Mouse (Mus musculus): ENCODE measurements around the gene Ccdc85b. TPM values are rescaled to one million over a fixed set of nuclear protein-coding genes. Genes with fewer than 3 reads are reported as not detected.
A peak's percentile ranks its signal among the peaks of the same experiment; 100 is the strongest.

Gene Ccdc85b
- total RNA-seq, 2 experiments from 2014 or later, result 4.5 to 6.6 TPM

DNA sequence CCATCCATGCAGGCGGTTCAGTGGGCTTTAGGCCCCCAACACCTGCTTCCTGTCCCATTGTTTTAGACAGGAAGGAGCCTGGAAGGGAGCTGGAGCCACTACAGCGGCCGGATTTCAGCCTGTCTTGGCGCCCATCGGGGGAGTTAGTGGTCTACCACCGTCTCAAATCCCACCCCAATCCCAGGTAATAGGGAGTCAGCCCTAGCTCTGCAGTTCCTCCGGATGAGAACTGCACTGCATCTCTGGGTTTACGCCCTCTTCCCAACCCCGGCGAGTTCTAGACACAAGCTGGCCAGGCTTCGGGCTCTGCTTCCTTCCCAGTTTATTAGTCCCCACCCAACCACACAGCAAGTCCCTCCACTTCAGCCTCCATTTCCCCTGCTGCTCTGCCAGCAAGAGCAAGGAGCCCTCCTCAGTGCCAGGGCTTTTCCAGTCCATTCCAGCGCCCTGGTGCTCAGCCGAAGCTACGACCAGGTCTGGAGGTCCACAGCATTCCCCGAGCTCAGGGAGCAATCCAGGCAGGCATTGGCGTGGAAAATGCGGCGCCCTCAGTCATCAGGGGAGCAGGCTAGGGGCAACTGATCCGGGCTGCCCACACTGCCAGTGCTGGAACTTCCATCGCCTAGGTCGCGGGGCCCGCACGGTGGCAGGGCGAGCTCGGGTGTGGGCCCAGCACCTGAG, 1.3 kb downstream of the Ccdc85b start:
- DNase-seq, result no peak

DNA sequence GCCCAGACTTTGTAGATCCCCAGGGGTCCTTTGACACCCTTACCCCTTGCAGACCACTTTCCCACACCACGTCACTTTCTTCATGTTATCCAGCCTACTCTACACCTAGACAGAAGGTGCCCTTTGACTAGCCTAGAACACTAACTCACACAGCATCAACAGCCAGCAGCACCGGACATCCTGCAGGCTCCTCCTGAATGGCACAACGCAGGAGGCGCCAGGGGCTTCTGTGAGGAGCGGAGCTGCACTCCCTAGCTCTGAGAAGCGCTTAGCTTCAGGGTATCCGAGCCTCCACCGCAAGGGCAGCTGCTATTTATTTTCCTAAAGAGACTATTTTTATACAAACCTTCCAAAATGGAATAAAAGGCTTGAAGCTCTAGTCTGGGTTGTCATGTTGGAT, 2.1 kb downstream of the Ccdc85b start:
- DNase-seq, result no peak

DNA sequence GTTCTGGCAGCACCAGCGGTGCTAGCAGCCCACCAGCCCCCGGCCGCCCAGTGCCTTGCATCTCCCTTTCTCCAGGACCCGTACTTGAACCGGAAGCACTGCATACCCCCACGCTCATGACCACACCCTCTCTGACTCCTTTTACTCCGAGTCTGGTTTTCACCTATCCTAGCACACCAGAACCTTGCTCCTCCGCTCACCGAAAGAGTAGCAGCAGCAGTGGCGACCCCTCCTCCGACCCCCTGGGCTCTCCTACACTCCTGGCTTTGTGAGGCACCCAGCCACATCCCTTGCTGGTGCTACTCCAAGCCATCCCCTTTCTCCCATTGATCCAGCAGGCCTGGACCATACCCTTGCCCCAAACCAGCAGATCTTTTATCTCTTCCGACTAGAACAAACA, 2.7 kb downstream of the Ccdc85b start:
- DNase-seq, result no peak

DNA sequence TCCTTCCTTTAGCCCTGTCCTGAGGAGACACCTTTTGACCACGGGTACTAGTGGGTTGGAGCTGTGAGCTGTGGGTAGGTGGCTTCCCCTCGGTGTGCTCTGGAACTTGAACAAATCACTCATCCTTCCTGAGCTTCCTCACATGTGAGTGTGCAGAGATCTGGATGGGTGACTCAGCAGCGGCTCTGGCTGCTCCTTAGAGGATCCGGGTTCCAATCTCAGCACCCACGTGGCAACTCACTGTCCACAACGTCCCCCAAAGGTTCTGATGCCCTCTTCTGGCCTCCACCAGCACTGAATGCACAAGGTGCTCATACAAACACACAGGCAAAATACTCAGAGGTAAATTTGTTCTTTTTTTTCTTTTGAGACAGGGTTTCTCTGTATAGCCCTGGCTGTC, 5.9 kb downstream of the Ccdc85b start:
- DNase-seq, result no peak

DNA sequence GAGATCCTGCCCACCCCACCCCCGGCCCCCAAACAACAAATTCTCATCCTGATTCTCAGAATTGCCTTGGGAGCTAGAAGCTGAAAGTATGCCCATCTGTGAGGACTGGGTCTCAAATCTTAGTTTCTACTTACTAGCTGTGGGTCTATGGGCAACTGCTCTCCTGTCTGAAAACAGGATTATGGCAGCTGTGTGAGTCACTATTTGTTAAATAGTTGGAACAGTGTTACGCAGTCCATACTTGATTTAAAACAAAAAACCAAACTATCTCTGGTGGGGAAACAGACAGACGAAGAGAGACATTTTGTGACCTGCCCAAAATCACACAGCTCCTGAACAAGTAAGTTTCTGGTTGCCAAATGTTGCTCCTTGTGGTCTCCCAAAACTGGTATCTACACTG, 8.0 kb downstream of the Ccdc85b start:
- DNase-seq, result no peak

DNA sequence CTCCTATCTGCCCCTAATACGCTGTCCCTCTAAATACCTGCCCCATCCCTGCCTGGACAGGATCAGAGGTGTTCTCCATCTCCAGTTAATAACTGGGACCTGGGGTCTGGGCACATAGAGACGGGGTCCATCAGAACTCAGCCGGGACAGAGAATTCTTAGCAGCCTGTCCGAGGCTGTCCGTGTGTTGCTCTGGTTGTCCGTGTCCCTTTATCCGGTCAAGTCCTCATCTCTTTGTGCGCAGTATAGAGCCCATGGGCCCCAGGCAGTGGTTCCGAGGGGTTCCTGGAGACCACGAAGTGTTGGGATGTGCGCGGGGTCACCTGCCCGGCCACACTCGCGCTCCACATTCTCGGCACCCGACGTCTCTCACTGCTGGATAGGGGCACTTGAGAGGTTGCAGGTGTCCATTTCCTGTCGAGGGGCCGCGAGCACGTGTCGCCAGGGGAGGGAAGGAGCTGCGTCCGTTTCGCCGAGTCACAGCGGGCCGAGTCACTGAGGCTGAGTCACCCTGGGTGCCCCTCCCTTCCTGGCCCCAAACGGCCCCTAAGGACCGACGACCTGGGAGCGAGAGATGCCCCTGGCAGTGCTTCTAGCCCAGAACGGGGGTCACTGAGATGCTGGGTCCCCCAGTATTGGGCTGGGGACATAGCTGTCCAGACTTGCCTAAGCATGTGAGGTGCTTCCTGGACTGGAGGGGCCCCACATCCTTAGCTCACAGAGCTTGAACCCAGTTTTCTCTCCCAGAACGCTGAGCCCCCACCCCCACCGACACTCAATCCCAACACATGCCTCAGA, 9.1 kb downstream of the Ccdc85b start:
- no peak for DNase-seq

DNA sequence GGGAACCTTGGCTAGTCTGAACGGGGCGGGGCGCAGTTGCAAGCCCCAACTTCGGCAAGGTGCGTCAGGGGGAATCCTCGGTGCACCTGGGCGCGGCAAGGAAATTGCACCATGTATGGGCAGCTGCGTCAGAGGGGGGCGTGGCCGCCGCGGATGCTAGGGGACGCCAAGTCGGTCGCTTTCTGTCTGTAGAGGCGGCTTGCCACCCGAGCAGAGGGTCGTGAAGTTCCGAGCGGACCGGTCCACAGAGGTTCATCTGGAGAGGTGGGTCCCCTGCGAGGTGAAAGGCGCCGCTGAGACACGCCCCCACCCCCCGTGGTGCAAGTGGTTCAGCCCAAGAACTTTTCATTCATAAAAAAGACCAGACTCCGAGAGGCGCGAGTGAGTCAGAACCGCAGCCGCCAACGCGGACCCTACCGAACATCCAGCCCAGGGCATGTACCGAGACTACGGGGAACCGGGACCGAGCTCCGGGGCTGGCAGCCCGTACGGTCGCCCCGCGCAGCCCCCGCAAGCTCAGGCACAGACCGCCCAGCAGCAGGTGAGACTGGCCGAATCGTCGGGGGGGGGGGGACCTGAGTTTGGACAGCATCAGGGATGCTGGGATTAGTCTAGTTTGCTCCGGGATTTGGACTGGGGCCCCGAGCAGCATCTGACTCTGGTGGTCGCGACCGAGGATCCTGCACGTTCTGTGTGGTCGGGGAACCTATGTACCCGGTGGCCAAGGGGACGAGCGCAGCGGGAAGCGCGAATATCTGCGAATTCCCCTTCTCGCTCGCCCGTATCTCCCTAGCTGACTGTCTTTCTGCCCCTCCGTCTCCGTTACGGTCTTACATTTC, 10.0 kb downstream of the Ccdc85b start, which contains the start of gene Fosl1:
Fosl1 (plus strand) TSS at position 33 of the 839 bp plus-strand sequence.
- DNase-seq, result peak; percentile 51

DNA sequence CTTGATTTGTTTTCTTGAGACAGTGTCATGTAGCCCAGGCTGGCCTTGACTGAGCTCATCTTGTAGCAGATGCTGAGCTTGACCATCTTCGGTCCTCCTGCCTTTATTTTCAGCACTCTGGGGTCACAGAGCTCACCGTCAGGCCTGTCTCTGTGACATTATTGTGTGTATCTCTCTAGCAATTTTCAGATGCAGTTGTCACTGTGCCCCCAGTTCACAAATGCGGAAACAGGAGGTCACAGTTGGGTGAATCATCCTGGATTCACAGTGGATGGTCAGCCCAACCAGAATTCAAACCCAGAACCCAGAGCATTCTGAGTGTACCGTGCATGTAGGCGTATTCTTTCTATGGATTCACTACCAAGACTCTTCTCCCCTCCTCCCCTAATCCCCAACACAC, 11.9 kb downstream of the Ccdc85b start:
- no peak for DNase-seq

DNA sequence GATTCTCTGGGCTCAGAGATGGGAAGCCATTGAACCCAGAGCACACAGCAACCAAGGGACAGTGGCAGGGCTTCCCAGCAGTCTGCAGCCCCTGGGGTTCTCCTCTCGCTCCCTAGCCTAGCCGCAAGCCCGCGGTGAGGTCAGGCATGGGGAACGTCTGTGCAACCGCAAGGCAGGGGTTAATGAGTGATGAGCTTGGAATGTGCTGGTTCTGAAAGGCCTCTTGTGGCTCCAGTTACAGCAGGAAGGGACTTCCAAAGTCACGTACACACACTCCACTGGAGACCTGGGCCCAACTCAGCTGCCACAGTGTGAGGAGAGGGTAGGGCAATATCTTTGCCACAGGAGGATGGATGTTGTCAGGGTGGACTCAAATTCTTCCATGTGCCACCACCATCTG, 12.7 kb downstream of the Ccdc85b start:
- DNase-seq, result no peak

DNA sequence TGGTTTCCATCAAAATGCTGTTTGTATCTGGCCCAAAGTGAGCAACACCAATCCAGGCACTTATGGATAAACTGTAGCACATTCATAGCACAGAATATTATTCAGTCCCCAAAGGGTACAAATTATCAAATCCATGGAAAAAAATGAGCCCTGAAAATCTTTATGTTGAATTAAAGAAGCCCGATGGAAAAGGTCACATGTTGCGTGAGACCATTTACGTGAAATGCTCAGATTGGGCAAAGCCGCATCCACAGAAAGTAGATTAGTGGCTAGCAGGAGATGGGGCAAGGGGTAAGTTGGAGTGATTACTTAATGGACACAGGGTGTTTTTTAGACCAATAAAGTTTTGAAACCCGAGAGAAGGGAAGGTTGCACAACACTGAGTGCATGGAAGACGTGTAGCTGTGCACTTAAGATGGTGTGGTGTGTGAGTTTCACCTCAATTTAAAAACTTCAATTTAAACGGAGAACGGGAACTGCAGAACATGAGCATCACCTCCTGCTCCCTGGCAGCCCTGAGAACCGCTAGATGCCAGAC, 13.3 kb downstream of the Ccdc85b start:
- no peak for DNase-seq

DNA sequence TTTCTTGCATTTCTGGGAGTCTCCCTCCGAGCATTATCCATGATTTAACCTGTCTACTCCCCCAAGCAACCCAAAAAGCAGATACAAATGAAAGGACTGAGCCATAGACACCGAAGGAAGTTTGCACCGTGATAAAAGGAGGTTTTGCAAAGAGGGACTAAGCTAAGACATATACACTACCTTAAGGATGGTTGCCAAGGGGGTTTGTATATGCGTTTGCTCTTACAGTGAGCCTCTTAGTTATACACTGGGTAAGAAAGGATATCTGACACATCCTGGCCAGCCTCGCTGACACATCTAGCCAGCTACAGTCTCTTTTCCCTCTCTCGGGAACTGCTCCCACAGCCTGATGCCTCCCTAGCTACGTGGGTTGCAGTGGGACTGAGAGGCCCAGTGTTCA, 23.7 kb downstream of the Ccdc85b start:
- DNase-seq, result no peak

DNA sequence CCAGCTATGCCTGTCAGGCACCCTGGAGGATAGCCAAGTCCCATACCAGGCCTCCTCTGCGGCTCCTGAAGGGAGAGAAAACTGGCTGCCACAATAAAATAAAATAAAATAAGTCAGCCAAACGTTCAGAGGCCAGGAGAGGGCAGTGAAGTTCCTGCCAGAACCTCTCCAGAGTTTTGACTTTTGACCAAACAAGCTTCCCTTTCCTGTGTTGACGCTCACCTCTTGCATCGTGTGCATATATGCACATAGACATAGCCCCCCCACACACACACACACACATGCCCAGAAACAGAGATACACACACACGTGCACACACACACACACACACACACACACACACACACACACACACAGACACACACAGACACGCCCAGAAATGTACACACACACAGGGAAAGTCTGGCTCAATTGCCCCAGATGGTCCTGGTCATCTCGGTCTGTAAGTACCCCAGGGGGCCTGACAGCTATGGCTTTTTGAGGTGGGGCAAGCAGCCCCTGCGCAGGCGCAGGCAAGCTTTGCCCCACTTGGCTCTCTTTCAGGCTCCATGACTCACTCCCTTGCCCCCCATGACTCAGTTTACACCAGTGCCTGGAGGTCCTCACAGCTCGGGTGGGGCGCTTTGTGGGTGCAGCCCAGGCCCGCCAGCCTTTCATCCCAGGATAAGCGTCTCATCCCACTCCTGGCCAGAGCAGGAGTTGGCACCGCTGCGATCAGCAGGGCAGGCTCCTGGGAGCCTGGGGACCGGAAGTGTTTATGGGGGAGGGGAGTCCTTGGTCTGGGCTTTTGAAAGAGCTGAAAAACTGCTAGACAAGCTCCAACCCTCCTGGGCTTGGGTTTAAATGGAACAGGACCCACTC, 24.5 kb downstream of the Ccdc85b start:
- peak; percentile 60 for DNase-seq

DNA sequence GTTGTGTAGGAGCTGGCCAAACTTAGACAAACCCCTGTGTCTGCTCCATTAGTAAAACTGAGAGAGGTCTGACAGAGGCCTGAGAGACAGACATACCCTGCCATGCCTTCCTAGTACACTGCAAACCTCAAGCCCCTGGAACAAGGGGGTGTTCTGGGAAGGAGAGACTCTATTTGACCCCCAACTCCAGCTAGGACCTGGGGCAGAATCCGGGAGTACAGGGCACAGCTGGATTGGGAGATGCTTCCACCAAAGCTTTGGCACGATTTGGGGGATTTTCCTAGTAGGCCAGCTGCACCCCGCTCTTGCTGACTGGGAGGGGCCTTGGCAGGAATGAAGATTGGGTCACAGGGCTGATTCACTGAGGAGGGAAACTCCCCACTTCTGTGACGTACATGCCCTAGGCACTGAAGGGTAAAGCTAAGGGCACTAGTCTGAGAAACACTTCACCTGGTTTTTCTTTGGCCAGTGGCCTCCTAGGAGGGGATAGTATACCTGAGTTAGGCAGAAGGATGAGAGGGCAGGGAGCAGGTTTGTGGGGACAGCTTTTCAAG, 25.7 kb downstream of the Ccdc85b start:
- no peak for DNase-seq

DNA sequence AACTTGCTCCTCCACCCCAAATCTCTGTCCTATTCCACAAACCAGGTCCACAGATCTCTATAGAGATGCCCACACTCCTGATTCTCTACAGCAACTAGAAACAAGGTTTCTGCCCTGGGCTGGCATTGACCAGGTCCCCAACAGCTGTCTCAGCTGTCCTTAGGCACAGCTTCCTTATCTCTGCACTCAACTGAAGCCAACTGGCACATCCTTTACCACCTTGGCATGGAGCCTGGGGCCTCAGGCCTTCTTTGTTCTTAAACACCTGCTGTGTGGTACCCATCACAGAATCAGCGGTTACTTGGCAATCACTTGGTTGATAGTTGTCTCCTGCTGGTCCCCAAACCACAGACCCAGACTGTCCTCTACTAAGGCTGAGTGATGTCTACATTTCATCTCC, 27.3 kb downstream of the Ccdc85b start:
- no peak for DNase-seq

DNA sequence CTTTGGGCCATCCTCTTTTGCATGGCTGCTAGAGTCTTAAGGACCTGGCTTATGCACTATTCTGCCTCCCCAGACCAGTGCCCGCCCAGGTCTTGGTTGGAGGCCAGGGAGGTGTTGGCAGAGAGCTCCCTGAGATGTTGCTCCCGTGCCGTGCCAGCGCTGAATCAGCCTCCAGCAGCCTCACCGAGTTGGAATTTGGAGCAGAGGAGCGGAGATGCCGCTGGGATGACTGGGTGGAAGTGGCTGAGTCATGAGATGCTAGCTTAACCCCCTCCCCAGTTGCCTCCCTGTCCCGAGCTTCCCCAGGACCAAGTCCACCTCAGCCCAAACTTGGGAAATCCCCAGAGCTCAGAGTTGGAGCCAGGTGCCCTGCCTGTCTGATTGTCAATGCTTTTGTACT, 27.9 kb downstream of the Ccdc85b start:
- DNase-seq, result peak; percentile 80

DNA sequence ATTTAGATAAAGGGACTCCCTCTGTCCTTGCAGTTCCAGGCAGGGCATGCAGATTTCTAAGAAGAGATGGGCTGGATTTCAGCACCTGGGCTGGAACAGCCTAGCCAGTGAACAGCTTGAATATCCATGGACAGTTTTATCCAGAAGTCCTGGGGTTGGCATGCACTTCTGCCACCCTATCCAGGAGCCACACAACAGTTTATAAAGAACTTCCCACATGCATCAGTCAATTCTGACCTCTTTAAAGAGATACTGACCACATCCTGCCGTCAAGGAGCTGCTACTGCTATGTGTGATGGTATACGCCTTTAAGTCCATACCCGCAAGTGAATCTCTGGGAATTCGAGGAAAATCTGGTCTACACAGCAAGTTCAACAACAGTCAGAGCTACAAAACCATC, 28.5 kb downstream of the Ccdc85b start:
- no peak for DNase-seq

DNA sequence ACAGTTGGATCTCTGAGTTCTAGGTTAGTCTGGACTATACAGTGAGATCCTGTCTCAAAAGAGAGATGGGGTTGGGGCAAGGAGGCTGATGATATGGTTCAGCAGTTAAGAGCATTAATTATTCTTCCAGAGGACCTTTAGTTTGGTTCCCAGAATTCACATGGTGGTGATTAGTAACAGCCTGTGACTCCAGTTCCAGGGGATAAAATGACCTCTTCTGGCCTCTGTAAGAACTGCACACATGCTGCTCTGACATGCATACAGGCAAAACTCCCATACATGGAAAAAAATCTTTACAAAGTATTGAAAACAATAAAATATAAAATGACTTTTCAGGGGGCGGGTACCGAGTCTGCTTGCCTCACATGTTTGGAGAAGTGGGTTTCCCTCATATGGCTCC, 29.6 kb downstream of the Ccdc85b start:
- DNase-seq, result no peak

DNA sequence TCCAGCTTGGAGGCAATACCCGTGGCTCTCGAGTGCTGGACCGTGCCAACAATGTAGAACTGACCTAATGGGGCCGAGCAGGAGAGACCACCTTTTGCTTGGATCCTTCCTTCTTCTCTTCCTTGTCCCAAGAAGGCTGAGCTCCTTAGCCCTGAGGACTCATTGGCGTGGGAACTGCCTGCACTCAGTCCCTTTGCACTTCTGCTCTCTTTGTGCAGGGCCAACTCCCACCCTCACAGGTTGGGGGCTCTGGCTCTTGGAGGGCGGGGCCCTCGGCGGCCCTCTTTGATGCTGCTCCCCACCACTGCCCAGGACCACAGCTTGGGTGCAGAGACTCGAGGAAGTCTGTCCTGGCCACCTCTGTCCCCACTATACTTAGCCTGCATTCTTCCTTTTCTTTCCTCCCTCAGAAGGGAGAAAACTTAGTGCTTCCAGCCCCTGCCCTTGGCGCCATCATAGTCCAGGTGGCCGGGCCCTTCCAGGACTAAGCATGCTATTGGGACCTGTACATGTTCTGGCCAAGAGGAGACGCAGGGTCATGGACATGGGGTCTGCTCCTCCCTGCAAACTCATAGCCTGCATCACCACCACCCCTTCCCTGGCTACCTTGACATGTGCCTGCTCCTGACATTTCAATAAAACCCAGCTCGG, 30.9 kb downstream of the Ccdc85b start:
- DNase-seq, result no peak

DNA sequence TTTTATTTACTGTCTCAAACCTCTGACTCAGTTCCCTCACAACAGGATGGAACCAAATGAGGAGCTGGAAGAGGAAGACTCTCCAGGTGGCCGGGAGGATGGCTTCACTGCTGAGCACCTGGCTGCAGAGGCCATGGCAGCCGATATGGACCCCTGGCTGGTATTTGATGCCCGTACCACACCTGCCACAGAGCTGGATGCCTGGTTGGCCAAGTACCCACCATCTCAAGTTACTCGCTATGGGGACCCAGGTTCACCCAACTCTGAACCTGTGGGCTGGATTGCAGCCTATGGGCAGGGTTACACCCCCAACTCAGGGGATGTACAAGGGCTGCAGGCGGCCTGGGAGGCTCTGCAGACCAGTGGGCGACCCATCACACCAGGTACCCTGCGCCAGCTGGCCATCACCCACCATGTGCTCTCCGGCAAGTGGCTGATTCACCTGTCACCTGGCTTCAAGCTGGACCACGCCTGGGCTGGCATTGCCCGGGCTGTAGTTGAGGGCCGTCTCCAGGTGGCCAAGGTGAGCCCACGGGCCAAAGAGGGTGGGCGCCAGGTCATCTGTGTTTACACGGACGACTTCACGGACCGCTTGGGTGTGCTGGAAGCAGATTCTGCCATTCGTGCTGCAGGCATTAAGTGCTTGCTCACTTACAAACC, 31.7 kb downstream of the Ccdc85b start:
- no peak for DNase-seq
